Mouse (Mus musculus) cerebellum, postnatal 4 days (tissue): ENCODE data around the gene Mcrip1.

Experiments used
- DNase-seq, 2 experiments: peaks; one replicate each; pipeline ENCODE4 v3.0.0; 2022; ENCODE audit warnings: low spot score in 2 of 2, mixed read lengths in 1 of 2

Mcrip1 gene

GRCm38 (mm10) chr11:120545964-120546363, 3.6 kb downstream of the Mcrip1 start:
- DNase-seq, result no peak

- DNase-seq, result no peak
These were observed 7.2 kb downstream of the Mcrip1 start for GRCm38 (mm10) chr11:120542376-120542775.

GRCm38 (mm10) chr11:120541907-120542306, 7.6 kb downstream of the Mcrip1 start:
- DNase-seq, result no peak

GRCm38 (mm10) chr11:120539285-120540014, 10.1 kb downstream of the Mcrip1 start:
- no peak for DNase-seq

- no peak for DNase-seq
These were observed 10.6 kb downstream of the Mcrip1 start for GRCm38 (mm10) chr11:120538955-120539284.

GRCm38 (mm10) chr11:120538485-120538884, 11.0 kb downstream of the Mcrip1 start:
- peak; percentile 43 to 88 for DNase-seq

- no peak for DNase-seq
These were observed 13.7 kb downstream of the Mcrip1 start for GRCm38 (mm10) chr11:120535804-120536203.

GRCm38 (mm10) chr11:120535145-120535544, 14.4 kb downstream of the Mcrip1 start:
- no peak for DNase-seq

- no peak for DNase-seq
These were observed 15.4 kb downstream of the Mcrip1 start for GRCm38 (mm10) chr11:120534093-120534492.

- no peak for DNase-seq
These were observed 17.9 kb downstream of the Mcrip1 start for GRCm38 (mm10) chr11:120531646-120532045.

GRCm38 (mm10) chr11:120530085-120530964, 19.2 kb downstream of the Mcrip1 start, which contains the start of gene Gcgr:
Gene Gcgr (plus strand): TSS chr11:120530699.
- DNase-seq, result no peak

- DNase-seq, result no peak
These were observed 20.6 kb downstream of the Mcrip1 start for GRCm38 (mm10) chr11:120528903-120529302.

GRCm38 (mm10) chr11:120527690-120528354, 21.7 kb downstream of the Mcrip1 start:
- DNase-seq, result no peak

- DNase-seq, result no peak
These were observed 23.6 kb downstream of the Mcrip1 start for GRCm38 (mm10) chr11:120525959-120526358.

- no peak for DNase-seq
These were observed 26.9 kb downstream of the Mcrip1 start for GRCm38 (mm10) chr11:120522581-120522980.

GRCm38 (mm10) chr11:120520967-120521540, 28.5 kb downstream of the Mcrip1 start:
- DNase-seq, result peak in 1 of 2 experiments; percentile 69

- DNase-seq, result no peak
These were observed 29.0 kb downstream of the Mcrip1 start for GRCm38 (mm10) chr11:120520498-120520897.

- DNase-seq, result no peak
These were observed 29.8 kb downstream of the Mcrip1 start for GRCm38 (mm10) chr11:120519738-120520137.

GRCm38 (mm10) chr11:120518558-120518957, 31.0 kb downstream of the Mcrip1 start:
- no peak for DNase-seq

GRCm38 (mm10) chr11:120518027-120518426, 31.5 kb downstream of the Mcrip1 start:
- DNase-seq, result no peak

- no peak for DNase-seq
These were observed 32.4 kb downstream of the Mcrip1 start for GRCm38 (mm10) chr11:120517147-120517546.

- DNase-seq, result peak; percentile 91 to 92
These were observed 33.9 kb downstream of the Mcrip1 start for GRCm38 (mm10) chr11:120515611-120516010.
